Mouse (Mus musculus) right cerebral cortex, postnatal 4 days (tissue): Measurements from ENCODE around the gene Anxa7.
A peak's percentile ranks its signal among the peaks of the same experiment; 100 is the strongest.

Source experiments
- DNase-seq: peaks from one replicate; pipeline ENCODE4 v3.0.0-alpha.2; 2022

Anxa7 gene

DNA sequence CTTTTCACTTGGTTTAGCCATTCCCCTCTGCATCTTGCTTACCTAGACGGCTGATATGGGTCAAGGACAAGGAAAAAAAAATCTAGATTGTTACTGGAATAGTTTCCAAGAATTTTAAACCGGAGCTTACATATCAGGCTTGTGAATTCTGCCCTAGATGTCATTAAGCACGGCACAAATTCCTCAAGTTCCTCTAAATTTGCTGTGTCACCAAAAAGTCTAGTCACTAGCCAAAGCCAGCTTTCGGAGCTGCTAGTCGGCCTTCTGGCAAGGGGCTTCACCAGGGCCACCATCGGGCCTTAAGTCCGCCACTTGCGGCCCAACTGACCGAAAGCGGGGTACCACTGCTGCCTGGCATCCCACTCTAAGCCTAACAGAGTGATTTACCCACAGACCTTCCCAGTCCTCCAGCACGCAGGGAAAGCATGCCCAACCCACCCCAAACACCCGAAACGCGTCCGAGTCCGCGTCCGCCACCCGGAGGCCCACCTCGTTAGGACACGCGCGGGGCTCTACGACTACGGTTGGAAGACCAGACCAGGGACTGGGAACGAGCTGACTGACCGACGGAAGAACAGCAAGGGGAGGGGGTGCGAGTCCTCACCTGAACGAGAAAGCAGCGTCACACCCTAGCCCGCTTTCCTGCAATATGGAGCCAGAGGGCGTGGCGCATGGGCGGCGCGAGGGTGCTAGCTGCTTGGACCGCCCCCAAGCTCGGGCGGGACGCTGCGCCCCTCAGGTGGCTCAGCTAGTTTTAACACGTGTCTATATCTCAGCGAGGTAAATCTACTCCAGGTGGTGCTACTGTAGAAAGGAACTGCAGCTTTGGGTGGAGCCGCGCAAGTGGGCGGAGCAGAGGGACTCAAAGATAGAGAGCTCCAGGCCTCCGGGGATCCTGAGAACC, at the start of gene Anxa7:
TSS of gene Anxa7 (minus strand) at position 843 of the 904 bp plus-strand sequence.
- DNase-seq, result peak; percentile 69

DNA sequence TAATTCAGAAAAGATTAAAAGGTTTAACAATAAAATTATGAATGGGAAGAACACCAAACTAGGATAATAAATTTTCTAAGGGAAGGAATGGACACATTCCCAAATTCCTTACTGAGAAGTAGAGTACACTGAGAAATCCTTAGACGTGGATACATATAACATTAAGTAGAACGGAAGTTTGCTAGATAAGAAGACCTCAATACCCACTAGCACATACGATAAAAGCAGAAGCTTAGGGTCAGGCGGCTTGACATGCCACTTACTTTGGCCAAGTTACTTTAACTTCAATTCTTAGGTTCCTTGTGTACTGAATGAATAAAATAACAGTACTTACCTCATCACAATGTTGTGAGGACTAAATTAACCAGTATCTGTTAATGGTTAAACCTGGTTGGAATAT, 49.7 kb upstream of the Anxa7 start:
- no peak for DNase-seq

DNA sequence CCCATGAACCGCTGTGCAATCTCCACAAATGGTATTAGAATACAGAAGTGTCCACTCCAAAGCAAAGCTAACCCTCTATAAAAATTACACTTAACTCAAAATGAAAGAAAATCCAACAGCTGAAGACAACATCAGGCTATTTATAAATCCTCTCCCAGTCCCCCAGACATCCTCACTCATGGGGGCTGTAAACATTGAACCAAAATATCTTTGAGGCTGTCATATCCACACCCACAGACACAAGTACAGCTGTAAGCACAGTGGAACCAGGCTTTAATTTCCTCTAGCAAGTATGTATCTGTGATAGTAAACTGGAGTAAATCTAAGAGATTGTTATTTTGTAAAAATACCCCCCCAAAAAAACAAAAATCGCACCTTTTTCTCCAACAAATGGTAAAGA, 40.2 kb upstream of the Anxa7 start:
- no peak for DNase-seq

DNA sequence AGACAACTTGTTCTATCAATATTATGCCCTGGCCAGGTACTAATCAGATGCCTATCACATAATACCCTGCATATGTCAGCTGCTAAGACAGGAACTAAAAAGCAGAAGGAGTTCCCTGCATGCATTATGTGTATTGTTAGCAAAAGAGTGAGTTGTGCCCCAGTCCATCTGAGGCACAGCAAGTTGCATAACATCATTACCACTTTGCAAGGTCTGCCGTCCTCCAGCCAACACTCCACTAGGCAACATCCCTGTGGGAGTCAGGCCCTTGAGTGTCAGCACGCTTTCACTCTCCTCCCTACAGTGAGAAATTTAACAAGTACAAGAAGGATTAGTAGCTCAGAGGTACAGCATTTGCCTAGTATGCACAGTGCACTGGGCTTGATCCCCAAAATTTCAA, 28.5 kb upstream of the Anxa7 start:
- DNase-seq, result no peak

DNA sequence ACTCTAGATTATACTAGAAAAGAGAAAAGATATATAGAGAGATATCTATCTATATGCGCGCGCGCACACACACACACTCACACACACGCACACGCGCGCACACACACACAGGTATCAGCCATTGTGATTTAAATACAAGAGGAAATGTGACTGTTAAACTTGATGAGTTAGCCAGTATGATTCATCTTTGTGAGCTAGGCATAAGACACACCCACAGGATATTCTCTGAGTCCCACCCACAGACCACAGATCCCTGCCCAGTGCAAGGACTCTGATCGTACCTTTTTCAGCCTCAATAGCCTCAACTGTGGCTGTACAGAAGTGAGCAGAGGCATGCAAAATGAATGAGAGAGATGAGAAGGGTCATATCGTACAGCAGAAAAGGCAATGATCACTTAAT, 23.0 kb upstream of the Anxa7 start:
- DNase-seq, result no peak

DNA sequence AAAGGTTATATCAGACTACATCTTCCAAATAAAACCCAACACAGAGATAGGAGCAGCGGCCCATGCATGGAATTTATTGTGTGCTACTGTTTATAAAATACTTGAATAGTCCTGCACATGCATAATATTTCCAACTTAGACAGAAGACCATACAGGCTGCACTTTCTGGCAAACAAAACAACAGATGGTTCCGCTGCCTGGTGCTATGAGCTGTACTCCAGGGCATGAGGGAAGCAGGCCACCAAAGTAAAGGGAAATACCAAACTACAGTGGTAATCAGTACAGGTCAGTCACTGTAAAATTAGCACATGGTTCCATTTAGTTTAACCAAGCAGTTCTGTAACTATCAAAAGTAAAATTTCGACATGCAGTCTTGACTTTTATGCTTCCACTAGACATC, 20.0 kb upstream of the Anxa7 start:
- no peak for DNase-seq

DNA sequence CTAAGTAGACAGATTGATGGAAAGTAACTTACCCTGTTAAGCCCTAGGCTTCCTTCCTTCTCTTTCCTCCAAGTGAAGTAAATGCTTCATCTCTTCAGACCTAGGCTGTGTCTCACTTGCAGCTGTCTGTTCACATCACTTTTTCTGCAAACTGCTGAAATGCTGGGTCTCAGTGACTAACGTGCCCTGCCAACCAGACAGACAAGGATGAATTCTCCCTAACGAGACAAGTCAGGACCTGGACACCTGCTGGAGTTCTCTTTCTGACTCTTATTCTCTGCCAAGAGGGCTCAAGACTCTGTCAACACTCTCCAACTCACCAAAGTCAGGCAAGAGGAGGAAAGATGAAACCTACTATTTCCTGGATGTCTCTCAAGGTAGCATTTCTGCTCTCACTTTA, 16.7 kb upstream of the Anxa7 start, which contains the start of gene Mss51:
TSS of gene Mss51 (minus strand) at position 299 of the 400 bp plus-strand sequence.
- no peak for DNase-seq

DNA sequence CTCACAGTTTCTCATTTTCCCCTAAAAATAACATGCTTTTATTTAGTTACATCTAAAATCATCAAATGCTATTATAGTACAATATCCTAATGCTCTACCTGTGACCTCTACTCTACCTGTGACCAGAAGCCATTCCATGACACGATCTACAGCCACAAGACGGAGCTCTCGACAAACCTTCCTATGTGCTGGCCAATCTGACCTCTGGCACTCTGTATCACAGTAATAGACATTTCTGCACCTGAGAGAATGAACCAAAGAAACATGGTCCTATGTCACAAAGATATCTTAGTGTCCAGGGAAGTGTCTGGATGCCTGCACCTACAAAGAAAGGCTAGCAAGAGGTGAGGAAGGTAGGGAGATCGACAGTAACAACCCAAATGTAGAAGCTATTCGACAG, 6.1 kb upstream of the Anxa7 start:
- no peak for DNase-seq

DNA sequence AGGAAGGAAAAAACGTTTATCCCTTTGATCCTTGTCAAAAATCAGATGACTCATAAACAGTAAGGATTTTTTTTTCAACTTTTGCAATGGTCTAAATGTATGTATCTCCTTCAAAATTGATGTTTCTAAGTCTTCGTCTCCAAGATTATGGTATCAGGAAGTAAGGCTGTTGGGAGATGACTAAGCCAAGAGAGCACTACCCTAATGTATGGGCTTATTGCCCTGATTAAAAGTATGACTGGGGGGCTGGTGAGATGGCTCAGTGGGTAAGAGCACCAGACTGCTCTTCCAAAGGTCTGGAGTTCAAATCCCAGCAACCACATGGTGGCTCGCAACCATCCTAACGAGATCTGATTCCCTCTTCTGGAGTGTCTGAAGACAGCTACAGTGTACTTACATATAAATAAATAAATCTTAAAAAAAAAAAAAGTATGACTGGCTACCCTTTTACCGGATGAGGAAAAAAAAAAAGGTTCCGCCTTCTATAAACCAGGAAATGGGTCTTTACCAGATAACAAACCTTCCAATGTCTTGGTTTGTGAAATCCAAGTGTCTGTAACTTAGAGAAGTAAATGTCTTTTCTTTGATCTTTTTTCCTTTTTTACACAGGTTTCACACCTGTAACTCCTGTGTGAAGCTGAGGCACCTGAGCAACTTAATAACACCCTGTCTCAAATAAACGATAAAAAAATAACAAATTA, 2.3 kb upstream of the Anxa7 start:
- DNase-seq, result no peak

DNA sequence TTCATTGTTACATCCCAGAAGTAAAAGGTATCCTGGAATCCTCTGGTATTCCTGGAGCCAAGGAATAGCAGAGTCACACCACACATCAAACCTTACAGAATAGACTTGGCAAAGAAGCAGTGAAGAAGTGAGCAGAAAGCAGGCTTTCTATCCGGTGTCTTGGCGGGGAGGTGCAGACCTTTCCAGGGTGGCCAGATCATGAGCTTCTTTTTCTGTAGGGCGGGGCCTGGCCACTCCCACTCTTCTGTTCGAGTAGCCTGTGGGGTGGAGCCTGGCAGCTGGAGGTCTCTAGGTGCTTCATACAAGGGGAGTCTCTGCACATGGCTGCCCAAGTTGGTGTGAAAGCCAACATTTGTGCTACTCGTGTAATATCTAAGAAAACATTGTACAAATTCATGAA, 1.3 kb upstream of the Anxa7 start:
- no peak for DNase-seq

DNA sequence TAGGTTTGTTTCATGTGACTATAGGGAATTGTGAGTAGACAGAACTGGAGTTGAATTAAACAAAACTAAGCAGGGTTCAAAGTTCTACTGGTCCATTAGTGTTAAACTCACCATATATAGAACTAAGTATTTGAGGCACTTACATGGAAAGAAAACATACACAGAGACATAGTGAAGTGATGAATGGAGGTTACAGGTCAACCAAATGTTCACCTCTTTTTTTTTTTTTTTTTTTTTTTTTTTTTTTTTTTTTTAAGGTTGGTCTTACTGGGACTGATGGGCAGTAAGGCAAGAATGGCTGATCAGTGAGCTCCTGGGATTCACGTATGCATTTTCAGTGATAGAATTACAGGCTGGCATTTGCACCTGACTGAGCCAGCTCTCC, 254 bp upstream of the Anxa7 start:
- no peak for DNase-seq

DNA sequence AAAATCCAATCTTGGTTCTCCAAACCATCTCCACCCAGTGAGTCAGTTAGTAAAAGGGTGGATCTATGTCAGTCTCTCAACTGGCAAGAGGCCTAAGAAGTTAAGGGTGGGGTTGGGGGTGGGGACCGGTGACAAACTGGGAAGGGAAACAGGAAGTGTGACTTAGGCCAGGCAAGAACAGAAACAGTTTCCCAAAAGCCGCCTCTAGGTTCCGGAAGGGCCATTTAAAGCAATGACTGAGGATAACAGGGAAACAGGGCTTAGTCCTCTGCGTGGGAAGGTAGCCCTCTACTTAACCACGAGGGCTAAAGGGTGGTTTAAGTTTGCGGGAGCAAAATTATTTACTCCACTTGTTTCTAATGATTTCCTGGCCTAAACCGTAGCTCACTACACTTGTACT, 1.1 kb downstream of the Anxa7 start:
- DNase-seq, result no peak

DNA sequence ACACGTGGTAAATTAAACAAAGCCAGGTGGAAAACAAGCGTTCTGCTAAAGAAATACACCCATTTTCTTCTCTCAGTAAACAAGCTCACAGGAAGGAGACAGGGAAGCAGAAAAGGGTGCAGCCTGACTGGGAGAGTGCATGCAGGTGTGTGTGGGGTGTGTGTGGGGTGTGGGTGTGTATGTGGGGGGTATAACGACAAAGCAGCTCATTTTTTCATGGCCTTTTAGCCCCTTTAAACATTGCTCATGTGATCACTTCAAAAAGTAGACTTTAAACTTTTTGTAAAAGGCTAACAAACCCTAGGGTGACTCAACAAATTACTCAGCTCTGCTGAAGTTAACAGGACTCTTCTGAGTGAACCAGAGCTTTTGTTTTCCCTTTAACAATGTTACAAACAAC, 1.5 kb downstream of the Anxa7 start:
- no peak for DNase-seq

DNA sequence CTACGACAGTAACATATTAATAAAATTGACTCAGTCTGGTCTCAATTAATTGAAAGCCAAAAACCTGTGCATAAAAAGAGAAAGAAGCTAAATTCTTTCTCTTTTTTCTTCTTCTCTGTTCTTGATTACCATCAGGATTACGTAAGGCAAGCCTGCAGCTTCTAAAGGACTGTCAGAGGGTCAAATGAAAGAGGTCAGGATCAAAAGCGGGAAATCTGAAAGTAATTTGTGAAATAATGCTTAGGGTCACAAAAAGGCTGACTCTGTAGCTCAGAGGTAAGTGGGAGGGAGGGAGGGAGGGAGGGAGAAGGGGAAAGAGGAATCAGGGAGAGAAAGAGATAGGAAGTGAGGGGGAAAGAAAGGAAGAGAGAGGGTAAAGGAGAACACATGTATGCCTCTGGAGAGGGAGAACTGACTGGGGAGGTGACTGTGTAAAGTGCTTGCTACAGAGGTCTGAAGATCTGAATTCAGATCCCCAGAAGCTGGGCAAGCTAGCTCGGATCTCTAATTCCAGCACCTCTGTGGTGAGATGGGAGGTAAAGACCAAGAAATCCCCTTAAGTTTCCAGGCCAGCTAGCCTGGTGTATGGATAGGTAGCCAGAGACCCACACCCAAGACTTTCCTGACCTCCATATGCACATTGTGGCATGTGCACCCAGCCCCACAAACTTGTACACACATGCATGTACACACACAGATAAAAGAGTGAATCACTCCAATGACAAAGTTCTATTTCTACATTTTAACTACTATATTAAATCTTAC, 2.5 kb downstream of the Anxa7 start:
- no peak for DNase-seq

DNA sequence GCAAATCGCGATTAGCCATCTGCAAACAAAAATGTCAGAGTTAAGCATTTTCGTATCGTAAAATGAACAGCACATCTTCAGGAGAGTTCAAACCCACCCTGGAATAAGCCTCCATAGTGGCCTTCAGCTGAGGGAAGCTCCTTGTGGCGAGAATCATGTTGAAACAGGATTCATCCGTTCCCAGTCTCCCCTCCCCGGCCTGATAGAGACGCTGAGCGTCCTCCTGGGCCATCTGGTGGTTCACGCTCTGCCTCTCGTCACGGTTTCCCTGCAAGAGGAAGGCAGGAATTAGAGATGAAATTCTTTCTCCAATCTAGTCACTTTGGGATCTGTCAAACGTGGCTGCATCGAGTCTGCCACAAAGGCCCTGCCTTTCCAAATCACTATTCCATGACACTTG, 19.7 kb downstream of the Anxa7 start:
- no peak for DNase-seq

DNA sequence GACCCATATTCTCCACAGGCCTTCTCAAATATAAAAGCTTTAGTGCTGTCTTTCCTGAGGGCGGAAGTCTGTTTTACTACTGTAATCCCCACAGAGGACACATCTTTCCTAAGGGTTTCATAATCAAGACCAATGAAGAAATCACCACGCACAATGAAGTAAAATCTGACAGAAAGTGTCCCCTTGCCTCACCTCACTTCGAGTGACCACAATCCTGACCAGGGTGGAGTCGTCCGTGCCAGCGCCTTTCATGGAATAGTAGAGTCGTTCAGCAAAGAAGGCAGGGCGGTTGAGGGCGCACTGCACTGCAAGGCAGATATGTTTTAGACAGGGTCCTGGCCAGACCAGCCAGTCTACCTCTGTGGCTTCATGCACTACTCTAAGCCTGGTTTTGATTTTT, 21.6 kb downstream of the Anxa7 start:
- no peak for DNase-seq

DNA sequence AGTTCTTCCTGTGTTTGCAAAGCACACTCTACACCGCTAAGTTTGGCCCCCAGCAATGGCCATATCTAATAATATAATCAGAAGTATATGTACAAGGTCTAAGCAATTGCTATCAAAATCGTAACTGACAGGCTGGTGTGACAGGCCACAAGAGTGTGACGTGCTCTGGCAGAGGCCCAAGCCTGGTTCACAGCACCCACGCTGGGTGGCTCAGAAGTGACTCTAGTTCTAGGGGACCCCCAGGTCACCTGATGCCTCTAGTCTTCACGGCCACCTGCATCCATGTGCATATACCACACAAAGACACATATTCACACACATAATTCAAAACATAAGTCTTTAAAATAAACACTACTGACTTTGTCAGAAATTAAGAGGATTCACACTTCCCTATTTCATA, 27.0 kb downstream of the Anxa7 start:
- no peak for DNase-seq

DNA sequence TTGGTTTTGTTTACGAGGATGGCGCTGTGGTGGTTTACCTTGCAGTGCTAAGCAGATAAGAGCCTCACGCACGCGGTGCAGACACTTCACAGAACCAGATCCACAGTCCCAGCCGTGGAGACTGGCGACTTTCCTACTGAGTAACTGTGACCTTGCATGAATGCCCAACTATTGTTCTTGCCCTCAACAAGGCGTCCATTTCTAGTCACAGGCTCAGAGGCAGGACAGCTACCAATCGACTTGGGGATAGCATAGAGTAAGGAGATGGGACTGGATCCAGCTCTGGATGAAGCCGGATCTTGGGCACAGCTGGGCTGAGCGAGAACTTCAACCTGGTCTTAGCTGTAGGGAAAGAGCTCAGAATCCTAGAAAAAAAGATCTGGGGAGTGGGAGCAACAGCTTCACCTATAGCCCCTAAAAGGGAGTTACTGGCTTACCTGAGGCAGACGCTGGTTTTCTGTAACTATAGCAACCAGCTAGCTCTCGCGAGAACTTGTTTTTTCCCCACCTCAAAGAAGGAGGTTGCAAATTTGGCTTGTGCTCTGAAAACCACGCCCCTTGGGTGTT, 28.1 kb downstream of the Anxa7 start, which contains the start of gene Cfap70:
TSS of gene Cfap70 (minus strand) at position 462 of the 567 bp plus-strand sequence.
- peak; percentile 33 for DNase-seq

DNA sequence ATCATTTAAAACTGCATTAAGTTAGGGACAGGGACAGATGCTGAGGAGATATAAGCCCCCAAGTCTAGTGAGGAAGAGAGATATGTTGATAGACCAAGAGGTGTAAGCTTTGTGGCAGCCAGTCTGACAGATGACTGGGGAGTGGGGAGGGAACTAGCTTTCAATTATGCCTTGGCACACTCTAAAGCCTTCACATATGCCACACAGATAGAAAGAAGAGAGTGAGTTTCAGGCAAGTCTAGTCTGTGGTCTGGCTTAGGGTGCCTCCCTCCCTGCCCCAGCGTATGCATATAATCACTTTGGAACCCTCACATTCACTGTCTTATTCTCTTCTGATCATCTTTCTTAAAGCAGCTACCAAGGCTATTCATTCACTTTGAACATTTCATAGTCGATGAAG, 28.6 kb downstream of the Anxa7 start:
- DNase-seq, result no peak

DNA sequence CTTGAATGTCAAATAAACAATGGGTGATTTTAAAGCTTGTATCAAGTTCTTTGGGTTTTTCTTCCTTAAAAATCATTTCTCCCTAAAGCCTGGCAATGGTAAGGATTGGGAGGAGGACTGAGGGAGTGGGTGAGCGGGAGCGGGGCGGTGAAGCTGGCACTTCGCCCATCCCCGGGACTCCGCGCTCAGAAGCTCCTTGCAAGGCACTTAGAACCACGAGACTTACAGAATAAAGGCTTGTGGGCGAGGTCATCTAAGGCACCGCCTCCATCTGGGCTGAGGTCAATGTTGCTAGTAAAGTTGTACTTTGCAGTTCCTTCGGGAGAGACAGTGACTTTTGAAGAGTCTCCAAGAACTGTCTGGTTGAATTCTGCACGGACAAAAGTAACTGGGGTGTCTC, 32.7 kb downstream of the Anxa7 start:
- DNase-seq, result peak; percentile 19

DNA sequence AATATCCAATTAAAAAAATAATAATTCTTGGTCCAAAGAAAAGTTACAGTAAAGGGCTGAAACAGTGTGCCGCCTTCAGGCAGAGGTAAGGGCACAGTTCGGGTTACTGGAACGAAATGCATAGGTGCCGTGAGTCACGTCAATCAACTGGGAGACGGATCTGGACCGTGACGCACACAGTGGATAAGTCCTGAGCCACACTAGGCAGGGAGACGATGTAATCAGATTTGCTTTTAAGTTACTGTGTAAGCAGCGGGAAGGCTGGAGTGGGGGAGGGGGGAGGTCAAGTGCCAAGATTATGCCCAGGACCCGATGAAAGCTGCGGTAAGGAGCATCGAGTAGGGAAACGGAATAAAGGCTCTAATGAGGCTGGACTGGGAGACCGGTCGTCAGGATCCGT, 37.7 kb downstream of the Anxa7 start:
- DNase-seq, result no peak

DNA sequence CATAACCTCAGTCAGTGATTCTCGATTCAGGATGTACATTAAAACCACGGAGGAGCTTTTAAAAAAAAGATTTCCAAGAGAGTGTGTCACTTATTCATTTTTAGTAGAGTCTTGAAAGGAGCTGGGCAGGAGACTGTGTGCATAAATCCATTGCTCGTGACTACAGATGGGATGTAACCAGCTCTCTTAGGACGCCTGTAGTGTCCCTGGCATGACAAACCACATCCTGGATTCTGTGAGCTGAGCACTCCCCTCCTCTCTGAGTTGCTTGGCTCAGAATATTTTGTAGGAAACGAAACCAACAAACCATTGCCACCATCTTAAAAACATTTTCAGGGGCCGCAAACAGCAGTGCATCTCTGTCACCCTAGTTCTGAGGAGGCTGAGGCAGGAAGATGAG, 43.0 kb downstream of the Anxa7 start:
- no peak for DNase-seq

DNA sequence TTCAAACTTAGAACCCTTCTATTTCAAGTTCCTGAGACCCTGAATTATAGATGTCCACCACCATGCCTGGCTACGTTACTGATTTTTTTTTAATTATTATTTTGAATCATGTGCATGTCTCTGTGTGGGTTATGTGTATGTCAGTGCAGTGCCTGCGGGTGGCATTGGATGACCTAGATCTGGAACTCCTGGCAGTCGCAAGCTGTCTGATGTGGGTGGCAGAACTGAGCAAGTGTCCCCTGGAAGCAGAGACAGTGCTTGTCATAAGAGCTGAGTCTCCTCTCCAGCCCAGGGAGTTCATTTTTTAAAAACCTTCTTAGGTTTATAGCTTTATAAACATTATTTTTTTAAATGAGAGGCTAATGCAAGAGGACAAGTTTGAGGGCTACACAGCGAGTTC, 47.5 kb downstream of the Anxa7 start:
- DNase-seq, result no peak
